Mouse (Mus musculus) T-helper 17 cell (primary cell): ENCODE measurements at regions not wholly inside any gene's neighbourhood (a gene's known extent, or its start where the extent isn't known, plus 50 kb on each side); places are given as distances from the start of the nearest gene placed in this dataset.

Source experiments
- in situ Hi-C, 2 experiments: fragments of 300-600 bp; cut with MboI, MseI; formaldehyde crosslinking; loops; 1 replicate in 1 of 2; 2 replicates in 1 of 2; pipeline ENCODE4 v1.15.1; 2025; ENCODE audit warnings: high pct_unique_total_duplicates in 2 of 2

- in situ Hi-C loops, result no loop called here
Measured at GRCm38 (mm10) chr9:91133256-91133920, 228.8 kb upstream of the Zic4 start.

DNA sequence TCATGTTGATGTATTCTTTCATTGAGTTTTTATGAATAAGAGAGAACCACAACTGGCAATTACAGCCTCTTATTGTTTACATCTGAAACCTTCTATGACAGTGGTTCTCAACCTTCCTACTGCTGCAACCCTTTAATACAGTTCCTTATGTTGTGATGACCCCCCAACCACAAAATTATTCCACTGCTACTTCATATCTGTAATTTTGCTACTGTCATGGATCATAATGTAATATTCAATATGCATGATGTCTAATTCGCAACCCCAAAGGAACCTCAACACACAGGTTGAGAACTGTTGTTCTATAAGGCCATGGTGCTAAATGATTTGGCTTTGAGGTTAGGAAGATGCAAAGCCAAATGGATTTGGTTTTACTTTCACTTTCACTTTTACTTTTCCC is 227.9 kb upstream of the Zic4 start:
- in situ Hi-C loops, result no loop called here

GRCm38 (mm10) chr9:91135107-91135506 is 227.1 kb upstream of the Zic4 start:
- in situ Hi-C loops, result no loop called here

DNA sequence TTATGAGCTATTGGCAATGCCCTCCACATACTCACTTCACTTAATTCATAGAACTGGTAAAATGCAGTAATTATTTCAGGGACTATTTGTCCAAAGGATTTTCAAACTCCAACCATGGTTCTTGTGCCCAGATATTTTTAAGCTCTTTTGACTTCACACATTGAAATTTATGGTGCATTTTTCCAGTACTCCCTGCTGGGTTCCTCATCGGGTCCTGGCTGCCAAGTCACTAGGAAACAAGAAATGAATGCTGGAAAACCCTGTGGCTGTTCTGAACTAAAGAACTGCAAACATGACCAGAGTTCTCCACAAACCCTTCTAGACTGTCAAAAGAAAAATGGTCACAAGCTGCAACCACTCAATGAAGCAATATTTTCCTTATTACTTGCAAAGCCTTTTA is 221.6 kb upstream of the Zic4 start:
- in situ Hi-C loops, result no loop called here

DNA sequence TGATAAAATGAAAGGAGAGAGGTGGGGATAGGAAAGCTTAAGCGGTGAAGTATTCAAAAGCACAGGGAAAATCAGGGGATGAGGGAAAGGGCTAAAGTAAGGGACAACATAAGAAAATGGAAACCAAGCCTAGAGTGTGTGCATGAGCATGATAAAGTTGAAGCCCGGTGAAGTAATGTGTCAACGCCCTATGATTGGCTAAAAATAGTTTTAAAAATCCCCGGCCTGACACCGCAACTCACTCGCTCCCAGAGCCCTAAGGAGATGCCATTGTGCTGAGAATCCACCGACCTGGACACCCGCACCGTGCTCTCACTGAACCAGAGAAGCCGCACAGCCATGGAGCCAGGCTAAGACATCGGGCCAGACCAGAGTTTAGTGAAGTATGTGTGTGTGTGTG is 210.3 kb upstream of the Zic4 start:
- in situ Hi-C loops, result no loop called here

DNA sequence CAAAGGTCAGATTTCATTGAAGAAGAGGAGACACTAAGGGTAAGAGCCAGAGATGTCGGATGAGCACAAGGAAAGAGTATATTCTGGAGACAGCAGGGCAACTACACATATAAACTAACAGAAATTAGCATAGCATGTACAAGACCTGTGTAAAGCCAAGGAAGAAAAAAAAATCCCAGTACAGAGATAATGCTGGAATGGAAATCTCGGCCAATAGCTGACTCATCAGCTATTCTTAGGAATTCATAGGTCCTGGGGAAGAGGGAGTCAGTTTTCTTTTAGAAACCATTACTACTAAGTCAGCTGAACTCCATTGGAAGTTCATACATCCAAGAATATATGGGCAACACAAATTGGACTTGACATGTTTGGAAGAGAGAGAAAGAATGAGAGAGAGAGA is 202.9 kb upstream of the Zic4 start:
- in situ Hi-C loops, result no loop called here

DNA sequence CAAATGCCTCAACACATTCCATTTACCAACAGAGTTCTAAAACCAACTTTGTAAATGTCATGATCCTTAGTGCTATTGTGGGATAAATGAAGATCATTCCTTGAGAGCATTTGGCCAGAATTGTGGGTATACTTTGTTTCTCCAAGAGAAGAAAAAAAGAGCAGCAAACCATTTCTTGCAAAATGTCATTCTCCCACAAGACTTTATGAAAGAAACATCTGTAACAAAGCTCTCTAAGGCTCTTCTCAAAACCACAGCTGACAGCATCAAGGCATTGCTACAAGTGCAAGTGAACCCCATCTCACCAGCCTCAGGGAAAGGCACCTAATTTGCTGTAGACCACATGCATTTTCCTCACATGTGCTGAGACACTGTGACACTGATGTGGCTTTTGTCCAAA is 194.3 kb upstream of the Zic4 start:
- in situ Hi-C loops, result no loop called here

DNA sequence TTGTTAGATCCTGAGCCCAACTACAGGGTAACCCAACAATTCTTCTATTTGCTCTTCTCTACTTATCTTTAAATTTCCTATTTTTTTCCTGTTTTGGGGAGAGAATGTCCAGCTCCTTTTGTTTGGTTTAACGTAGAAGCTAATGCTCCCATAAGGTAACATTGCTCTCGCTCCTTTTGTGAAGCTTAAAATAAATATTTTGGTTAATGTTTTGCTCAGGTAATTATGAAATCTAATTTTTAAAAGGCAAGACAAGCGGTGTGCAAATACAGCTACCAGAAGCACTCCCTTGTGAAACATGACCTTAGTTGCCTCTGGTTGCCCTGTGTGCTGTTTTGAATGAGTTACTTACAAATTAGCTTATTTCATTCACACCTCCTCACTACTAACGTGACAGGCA is 169.0 kb upstream of the Zic4 start:
- in situ Hi-C loops, result no loop called here

DNA sequence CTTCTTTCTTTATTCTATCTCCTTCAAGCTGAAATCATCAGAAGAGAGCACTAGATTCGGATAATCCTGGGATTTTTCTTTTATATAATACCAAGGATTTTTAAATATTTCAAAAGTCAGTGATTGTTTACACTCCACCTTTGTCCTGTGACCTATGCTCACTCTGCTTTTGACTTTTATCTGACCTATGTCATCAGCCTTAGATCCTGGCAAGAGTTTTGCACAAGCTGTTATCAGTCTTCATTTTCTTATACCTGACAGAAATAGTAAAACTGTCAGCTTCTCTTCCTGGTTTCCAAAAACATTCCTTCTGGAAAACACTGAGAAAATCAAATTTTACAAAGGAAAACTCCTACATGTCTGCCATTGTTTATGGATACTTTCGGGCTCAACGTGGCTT is 168.3 kb upstream of the Zic4 start:
- in situ Hi-C loops, result no loop called here

DNA sequence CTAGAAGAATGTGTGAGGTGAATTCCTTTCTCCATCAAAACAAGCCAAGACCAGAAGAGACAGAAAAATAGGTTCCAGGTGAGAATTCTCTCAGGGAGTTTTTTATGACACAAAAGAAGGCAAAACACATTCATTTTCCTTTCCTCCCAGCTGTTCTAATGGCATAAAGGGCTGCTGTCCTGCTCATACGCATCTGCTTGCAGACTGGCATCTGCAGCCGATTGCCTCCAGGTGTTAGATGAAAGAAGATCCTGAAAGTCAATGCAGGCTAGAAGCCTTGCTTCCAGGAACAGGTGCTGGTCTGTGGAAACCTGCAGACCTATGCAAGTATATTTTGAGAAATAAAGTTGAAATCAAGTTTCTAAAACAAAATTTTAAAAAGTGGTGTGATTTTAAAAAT is 154.9 kb upstream of the Zic4 start:
- in situ Hi-C loops, result no loop called here

DNA sequence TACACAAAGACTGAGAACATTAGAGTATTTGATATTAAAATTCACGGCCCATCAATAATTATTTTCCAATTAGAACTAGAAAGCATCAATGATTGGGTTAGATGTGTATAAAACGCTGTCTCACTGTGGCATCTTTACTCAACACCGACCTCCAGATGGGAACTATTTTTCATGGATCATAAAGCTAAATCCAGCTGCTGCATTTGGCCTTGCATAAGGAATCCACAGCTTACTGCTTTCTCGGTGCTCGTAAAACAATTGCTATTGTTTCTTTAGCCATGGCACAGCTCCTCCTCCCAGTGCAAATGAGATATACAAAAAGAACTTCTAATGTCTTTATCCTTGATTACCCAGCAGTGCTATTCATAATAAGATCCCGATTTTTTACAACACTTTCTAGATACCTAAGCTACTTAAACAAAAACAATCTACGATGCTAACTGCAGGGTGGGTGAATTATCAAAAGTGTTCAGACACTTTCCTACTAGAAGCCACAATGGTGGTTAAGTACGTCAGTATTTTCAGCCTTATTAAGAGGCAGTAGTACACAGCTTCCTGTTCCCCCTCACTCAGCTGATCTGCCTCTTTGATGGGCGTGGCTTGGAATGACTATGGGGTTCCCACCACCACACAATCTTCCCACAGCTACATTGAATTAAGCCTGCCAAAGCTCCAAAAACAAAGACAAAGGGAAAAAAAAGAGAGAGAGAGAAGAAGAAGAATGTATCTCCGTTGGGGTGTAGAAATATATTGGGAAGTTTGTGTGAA is 134.4 kb upstream of the Zic4 start:
- in situ Hi-C loops, result no loop called here

GRCm38 (mm10) chr9:91228525-91228924 is 133.7 kb upstream of the Zic4 start:
- in situ Hi-C loops, result no loop called here

GRCm38 (mm10) chr9:91253886-91254285 is 108.3 kb upstream of the Zic4 start:
- in situ Hi-C loops, result no loop called here

DNA sequence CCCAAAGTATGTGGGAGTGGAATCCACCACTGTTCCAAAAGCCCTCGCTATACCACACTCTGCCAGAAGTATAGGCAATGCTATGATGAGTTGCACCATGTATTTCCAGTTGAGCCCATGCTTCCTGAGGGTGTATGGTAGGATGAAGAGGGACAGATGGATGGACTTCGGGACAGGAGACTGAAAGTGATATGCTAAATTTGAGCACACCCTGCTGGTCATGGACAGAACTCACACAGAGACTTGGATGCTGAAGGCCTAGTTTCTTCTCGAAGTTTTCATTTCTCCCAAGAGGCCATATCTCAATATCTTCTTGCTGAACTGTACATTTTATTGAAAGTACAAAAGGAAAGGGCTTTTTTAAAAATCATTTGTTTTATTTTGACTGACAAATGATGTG is 70.9 kb upstream of the Zic4 start:
- in situ Hi-C loops, result no loop called here
